Mouse (Mus musculus) liver, embryonic 12.5 days (tissue): ENCODE measurements around the gene Slfn2. TPM values are rescaled to one million over a fixed set of nuclear protein-coding genes. Genes with fewer than 3 reads are reported as not detected.

Experiments
- ATAC-seq: fragments of 200-750 bp; cut with Nextera tagmentation; 2 replicates; pipeline ENCODE4 v1.8.0; 2017; ENCODE audit warnings: moderate number of reproducible peaks, mild to moderate bottlenecking, moderate library complexity
- H3K27ac ChIP-seq: fragments of 300-500 bp; sonication (generic); 2 replicates; pipeline ENCODE4 v1.5.1; 2016; ENCODE audit warnings: mild to moderate bottlenecking
- H3K27me3 ChIP-seq: fragments of 300-500 bp; sonication (generic); replicated peaks from 2 replicates; pipeline ENCODE4 v1.6.1; 2016; ENCODE audit warnings: mild to moderate bottlenecking, moderate library complexity
- H3K36me3 ChIP-seq: fragments of 300-500 bp; sonication (generic); 2 replicates; pipeline ENCODE4 v1.6.1; 2016; ENCODE audit warnings: mild to moderate bottlenecking, moderate library complexity
- H3K4me1 ChIP-seq: fragments of 300-500 bp; sonication (generic); 2 replicates; pipeline ENCODE4 v1.6.1; 2016
- H3K4me2 ChIP-seq: fragments of 300-500 bp; sonication (generic); 2 replicates; pipeline ENCODE4 v1.6.1; 2016; ENCODE audit warnings: mild to moderate bottlenecking, moderate library complexity
- H3K4me3 ChIP-seq: fragments of 300-500 bp; sonication (generic); 2 replicates; pipeline ENCODE4 v1.5.1; 2016; ENCODE audit warnings: mild to moderate bottlenecking, moderate library complexity
- H3K9ac ChIP-seq: fragments of 300-500 bp; sonication (generic); 2 replicates; pipeline ENCODE4 v1.6.1; 2016; ENCODE audit warnings: mild to moderate bottlenecking, moderate library complexity
- H3K9me3 ChIP-seq: fragments of 300-500 bp; sonication (generic); replicated peaks from 2 replicates; pipeline ENCODE4 v1.6.1; 2016; ENCODE audit warnings: mild to moderate bottlenecking, moderate library complexity
- WGBS: fragments of 180-500 bp; shearing (Covaris S2); methylation state at CpG from one replicate; pipeline ENCODE4 v1.1.7; 2016; ENCODE audit not compliant: insufficient replicate concordance; 5-methylcytosine and 5-hydroxymethylcytosine counted together
- microRNA-seq: library from miRNA; unstranded; fragments of <30 nt; microRNA quantifications from one replicate; pipeline ENCODE4, GENCODE M21; 2017
- polyA plus RNA-seq: library from polyadenylated mRNA; unstranded; fragments of >200 nt; fragmentation: Nextera tagmentation; extraction: Ambion mirVana; gene quantifications from 2 replicates; pipeline ENCODE4 v1.2.1, GENCODE M21; 2016

Slfn2 gene
- polyA plus RNA-seq, 1 experiment from 2014 or later, result 3.5 TPM

DNA sequence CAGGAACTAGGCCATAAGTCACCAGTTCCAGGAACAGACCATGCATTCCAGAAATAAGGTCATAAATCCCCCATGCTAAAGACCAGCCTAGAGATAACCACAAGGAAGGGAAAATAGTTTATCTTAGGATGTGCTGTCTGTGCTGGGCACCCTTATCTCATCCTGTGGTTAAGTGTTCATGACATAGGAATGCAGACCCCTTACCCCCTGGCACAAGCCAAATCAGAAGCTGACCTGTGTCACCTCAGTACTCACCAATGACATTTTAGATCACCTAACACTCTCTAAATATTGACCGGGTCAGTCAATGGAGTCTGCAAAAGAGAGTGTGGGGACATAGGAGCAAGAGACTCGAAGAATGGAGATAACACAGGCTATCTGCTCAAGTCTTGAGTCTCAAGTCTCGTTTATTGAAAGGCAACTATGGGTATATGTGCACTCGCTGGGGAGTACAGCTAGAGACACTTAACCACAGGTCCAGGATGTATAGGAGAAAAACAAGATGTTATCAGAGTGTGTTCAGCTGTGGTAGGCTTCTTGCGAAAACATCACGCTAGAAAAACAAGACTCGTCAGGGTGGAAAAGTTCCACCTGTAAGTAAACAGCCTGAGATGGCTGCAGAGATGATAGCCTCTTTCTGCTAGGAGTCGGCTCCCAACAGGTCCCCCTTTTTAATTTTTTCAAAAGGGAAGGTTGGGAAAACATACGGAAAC is 14.7 kb downstream of the Slfn2 start:
- no peak overlapping the region for H3K9ac ChIP-seq
- WGBS, result 15% methylated on average over 9 of the region's 9 CpGs
- H3K4me3 ChIP-seq, result no peak overlapping the region
- no peaks in the 10 kb centered on the region for H3K36me3 ChIP-seq
- peaks cover 20% of the 10 kb centered on the region for H3K4me1 ChIP-seq
- H3K27ac ChIP-seq, result no peak overlapping the region
- no peak overlapping the region for H3K4me2 ChIP-seq
- H3K27me3 ChIP-seq, result no peaks in the 10 kb centered on the region
- peak; percentile 44; the same call in 1 of the 2 replicates for ATAC-seq
- no peaks in the 10 kb centered on the region for H3K9me3 ChIP-seq

DNA sequence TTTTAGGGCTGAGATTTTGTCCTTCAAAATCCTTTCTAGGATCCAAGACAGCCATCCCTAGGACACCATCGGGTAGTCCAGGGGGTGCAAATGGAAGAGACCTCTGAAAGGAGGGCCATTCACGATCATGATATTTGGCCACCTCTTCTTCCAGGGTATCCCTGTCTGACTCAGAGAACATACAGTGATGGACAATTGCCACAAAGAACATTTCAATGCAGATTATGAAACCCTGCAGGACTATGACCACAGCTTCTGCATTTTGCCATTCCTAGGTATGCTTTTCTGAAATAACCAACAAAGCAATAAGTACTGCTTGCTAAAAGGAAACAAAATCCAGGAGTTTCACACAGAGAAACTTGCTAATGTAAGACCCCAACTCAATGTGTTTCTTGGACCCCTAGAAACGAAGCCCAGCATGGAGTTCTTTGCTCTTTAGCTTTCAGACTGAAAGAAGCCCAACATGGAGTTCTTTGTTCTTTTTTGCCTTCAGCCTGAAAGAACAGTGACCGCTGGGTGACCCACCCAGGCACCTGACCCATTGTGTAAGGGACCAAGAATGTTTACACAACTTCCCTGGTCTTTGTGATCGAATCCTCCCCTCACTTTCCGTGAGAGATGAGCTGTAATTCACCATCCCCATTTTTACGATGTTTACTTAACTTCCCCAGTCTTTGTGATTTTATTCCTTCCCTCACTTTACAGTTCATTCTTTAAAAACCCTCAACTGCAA is 18.0 kb downstream of the Slfn2 start:
- ATAC-seq, result no peak
- H3K9me3 ChIP-seq, result no peaks in the 10 kb centered on the region
- 66% methylated on average over 7 of the region's 7 CpGs for WGBS
- peaks cover 20% of the 10 kb centered on the region for H3K4me1 ChIP-seq
- no peak overlapping the region for H3K27ac ChIP-seq
- no peak overlapping the region for H3K9ac ChIP-seq
- no peak overlapping the region for H3K4me3 ChIP-seq
- H3K4me2 ChIP-seq, result no peak overlapping the region
- H3K27me3 ChIP-seq, result no peaks in the 10 kb centered on the region
- no peaks in the 10 kb centered on the region for H3K36me3 ChIP-seq

DNA sequence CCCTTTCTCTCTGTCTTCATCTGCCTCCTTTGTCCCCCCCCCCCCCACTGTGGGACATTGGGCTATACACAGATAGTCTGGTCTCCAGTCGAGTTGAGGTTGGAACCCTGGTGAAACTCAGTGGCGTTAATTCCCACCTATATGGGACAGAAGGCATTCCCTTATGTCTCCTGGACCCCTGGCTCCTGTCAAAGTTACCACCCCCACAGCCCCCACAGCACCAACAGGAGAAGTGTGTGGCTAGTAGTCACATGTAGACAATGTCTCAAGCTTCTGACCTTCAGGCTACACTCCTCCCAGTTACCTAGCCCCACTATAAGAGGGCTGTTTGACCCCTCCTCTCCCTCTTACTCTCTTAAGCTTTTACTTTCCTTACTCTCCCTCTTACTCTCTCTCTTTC is 19.2 kb downstream of the Slfn2 start:
- no peak overlapping the region for H3K27ac ChIP-seq
- H3K4me1 ChIP-seq, result peaks cover 9% of the 10 kb centered on the region
- no peak overlapping the region for H3K4me2 ChIP-seq
- no peaks in the 10 kb centered on the region for H3K27me3 ChIP-seq
- H3K36me3 ChIP-seq, result no peaks in the 10 kb centered on the region
- no peak for ATAC-seq
- H3K9me3 ChIP-seq, result no peaks in the 10 kb centered on the region
- no peak overlapping the region for H3K4me3 ChIP-seq
- WGBS, result 62% methylated on average over 2 of the region's 2 CpGs
- no peak overlapping the region for H3K9ac ChIP-seq

DNA sequence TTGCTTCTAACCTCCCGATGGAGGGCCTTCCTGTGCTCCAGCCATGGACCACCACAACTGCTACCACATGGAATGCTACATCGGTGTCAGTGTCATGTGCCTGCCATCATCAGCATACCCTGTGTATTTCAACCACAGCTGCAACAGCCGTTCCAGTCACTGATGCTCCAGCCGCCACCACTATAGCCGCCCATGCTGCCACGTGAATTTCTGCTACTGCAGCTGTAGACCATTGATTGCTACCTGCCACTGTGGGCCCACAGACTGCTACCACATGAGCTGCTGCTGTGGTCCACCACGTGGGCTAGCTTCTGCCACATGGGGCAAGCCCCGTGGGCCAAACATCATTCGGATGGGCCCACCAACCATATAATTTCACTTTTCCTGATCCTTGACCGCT is 19.8 kb downstream of the Slfn2 start:
- H3K27me3 ChIP-seq, result no peaks in the 10 kb centered on the region
- ATAC-seq, result no peak
- WGBS, result 69% methylated on average over 10 of the region's 10 CpGs
- no peak overlapping the region for H3K27ac ChIP-seq
- no peak overlapping the region for H3K9ac ChIP-seq
- H3K9me3 ChIP-seq, result no peaks in the 10 kb centered on the region
- no peaks in the 10 kb centered on the region for H3K36me3 ChIP-seq
- H3K4me2 ChIP-seq, result no peak overlapping the region
- H3K4me1 ChIP-seq, result peaks cover 3% of the 10 kb centered on the region; the same call in 1 of the 2 replicates
- H3K4me3 ChIP-seq, result no peak overlapping the region

DNA sequence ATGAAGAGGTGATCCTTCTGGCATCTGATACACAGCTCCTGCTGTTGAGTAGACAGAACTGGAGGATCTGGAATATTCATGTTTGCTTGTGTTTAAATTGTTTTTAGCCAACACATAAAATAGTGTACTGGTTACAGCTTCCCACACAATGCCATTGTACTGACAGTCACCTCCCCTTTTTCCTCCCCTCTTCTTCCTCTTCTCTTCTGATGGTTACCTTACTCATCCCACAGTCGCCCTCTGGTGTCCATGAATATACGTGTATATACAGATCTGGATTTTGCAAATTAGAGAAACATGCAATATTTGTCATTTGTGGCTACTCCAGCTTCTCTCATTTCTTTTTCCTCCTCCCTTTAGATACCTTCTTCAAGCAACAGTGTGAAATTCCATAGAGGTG is 50.2 kb downstream of the Slfn2 start:
- Histone ChIP-seq H3K4me2 (no peak overlapping the region), H3K27ac (no peak overlapping the region), H3K36me3 (no peaks in the 10 kb centered on the region), H3K4me3 (no peak overlapping the region), H3K4me1 (no peaks in the 10 kb centered on the region), H3K27me3 (no peaks in the 10 kb centered on the region), H3K9ac (no peak overlapping the region), H3K9me3 (no peaks in the 10 kb centered on the region)
- no peak for ATAC-seq
- 10% methylated on average over 2 of the region's 2 CpGs for WGBS

DNA sequence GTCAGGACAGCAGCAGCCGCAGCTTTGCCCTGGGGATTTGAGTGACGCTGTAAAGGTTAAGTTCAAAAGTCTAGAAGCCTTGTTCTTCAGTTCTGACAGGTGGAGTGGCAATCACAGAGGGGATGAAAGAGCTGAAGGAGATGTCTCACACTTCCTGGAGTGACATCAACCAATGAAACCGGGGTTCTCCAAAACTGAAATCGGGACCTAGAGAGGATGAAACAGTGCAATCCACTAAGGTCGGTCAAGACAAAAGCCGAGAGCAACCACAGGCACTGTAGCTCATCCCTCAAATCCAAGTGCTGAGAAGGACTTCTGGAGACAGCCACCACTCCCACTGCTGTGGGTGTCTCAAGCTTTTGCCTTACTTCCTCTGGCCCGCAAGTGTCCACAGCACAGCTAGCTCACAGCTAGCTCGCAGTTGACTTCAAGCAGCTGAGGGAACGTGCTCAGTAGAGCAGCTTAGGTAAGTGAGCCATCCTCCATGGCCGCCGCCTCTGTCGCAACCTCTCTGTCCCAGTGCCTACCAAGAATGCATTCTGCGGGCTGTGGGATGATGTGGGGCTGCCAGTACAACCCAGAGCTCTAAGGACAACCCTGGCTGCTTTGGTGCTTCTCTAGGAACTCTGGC is 51.8 kb downstream of the Slfn2 start, which contains the start of gene Slfn1:
Slfn1 (plus strand) TSS at position 253 of the 631 bp plus-strand sequence.
- H3K27me3 ChIP-seq, result no peaks in the 10 kb centered on the region
- no peaks in the 10 kb centered on the region for H3K4me1 ChIP-seq
- no peaks in the 10 kb centered on the region for H3K9me3 ChIP-seq
- no peak within 1 kb of the TSS for H3K9ac ChIP-seq
- no peak for ATAC-seq
- no peak within 1 kb of the TSS for H3K27ac ChIP-seq
- H3K4me2 ChIP-seq, result no peak within 1 kb of the TSS
- WGBS, result 62% methylated on average over 13 of the region's 13 CpGs
- no peaks in the 10 kb centered on the region for H3K36me3 ChIP-seq
- no peak within 1 kb of the TSS for H3K4me3 ChIP-seq

DNA sequence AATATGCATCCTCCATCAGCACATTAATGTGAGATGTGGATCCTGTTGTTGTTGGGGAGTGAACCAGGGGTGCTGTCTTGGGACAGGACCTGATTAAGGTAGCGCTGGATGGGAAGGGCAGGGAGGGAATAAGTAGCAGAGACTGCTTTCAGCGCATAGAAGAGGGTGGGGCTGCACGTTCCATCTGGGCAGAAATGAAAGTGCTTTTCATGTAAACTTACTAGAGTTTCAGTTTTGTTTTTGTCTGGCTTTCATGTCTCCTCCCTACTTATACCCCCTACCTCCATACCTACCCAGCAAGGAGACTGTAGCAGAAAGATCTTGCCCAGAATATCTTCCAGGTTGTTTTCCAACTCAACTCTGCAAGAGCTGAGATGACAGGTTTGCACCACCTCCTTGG is 53.1 kb downstream of the Slfn2 start:
- no peaks in the 10 kb centered on the region for H3K36me3 ChIP-seq
- 50% methylated on average over 3 of the region's 3 CpGs for WGBS
- H3K4me3 ChIP-seq, result no peak overlapping the region
- no peak overlapping the region for H3K27ac ChIP-seq
- H3K4me2 ChIP-seq, result no peak overlapping the region
- ATAC-seq, result no peak
- H3K27me3 ChIP-seq, result no peaks in the 10 kb centered on the region
- H3K4me1 ChIP-seq, result no peaks in the 10 kb centered on the region
- H3K9ac ChIP-seq, result no peak overlapping the region
- no peaks in the 10 kb centered on the region for H3K9me3 ChIP-seq

Small RNA genes lying within 50 kb of the gene (microRNA-seq; reads per million reads assigned to microRNA genes)
- gene Gm27598, result not detected

Other genes with a start within 250 kb of the Slfn2 start
- gene Rffl, start 193.9 kb upstream of the Slfn2 start, polyA plus RNA-seq, result 28.1 and 28.8 TPM in 2 replicates
- gene Rad51d, start 174.5 kb upstream of the Slfn2 start, polyA plus RNA-seq, result 8.6 and 10.0 TPM in 2 replicates
- 0.08 and 0.19 TPM in 2 replicates for gene Fndc8, start 173.0 kb upstream of the Slfn2 start, polyA plus RNA-seq
- 30.6 and 30.7 TPM in 2 replicates for gene Nle1, start 156.7 kb upstream of the Slfn2 start, polyA plus RNA-seq
- gene Unc45b, start 154.6 kb upstream of the Slfn2 start, polyA plus RNA-seq, result 1.1 and 1.4 TPM in 2 replicates
- 0.83 and 0.92 TPM in 2 replicates for gene Slfn5, start 113.8 kb upstream of the Slfn2 start, polyA plus RNA-seq
- 7.6 and 8.3 TPM in 2 replicates for gene Slfn9, start 73.3 kb upstream of the Slfn2 start, polyA plus RNA-seq
- gene Slfn8, start 44.3 kb upstream of the Slfn2 start, polyA plus RNA-seq, result 0.38 and 0.72 TPM in 2 replicates
- gene Slfn1, start 51.7 kb downstream of the Slfn2 start, polyA plus RNA-seq, result 0.08 and 0.13 TPM in 2 replicates
- gene Slfn4, start 110.1 kb downstream of the Slfn2 start, polyA plus RNA-seq, result not detected in 2 replicates
- gene Slfn3, start 126.2 kb downstream of the Slfn2 start, polyA plus RNA-seq, result 0.97 and 1.3 TPM in 2 replicates
- gene Slfn14, start 221.6 kb downstream of the Slfn2 start, polyA plus RNA-seq, result 14.5 and 15.6 TPM in 2 replicates
- 32.8 and 33.4 TPM in 2 replicates for gene Ap2b1, start 233.9 kb downstream of the Slfn2 start, polyA plus RNA-seq
- gene Pex12, start 237.5 kb downstream of the Slfn2 start, polyA plus RNA-seq, result 8.2 and 8.3 TPM in 2 replicates